Mouse (Mus musculus) forebrain, embryonic 16.5 days (tissue): ENCODE data around the gene Mdh2. TPM values are rescaled to one million over a fixed set of nuclear protein-coding genes. Genes with fewer than 3 reads are reported as not detected.

ENCODE experiments used
- microRNA-seq: library from miRNA; unstranded; fragments of <30 nt; microRNA quantifications from one replicate; pipeline ENCODE4, GENCODE M21; 2017
- polyA plus RNA-seq: library from polyadenylated mRNA; unstranded; fragments of >200 nt; fragmentation: Nextera tagmentation; extraction: Ambion mirVana; gene quantifications from 2 replicates; pipeline ENCODE4 v1.2.1, GENCODE M21; 2015

Gene Mdh2
- polyA plus RNA-seq, 1 experiment from 2014 or later: 563 TPM

Small RNA genes within 50 kb of the gene (microRNA-seq; reads per million reads assigned to microRNA genes)
- gene Gm23268: not detected
- gene Mir7034: not detected

Other genes with a start within 250 kb of the Mdh2 start
- 29.1 and 32.5 TPM in 2 replicates for gene Hip1, start 233.4 kb upstream of the Mdh2 start, polyA plus RNA-seq
- gene Ccl26, start 214.9 kb upstream of the Mdh2 start, polyA plus RNA-seq: not detected in 2 replicates
- 1.4 and 1.5 TPM in 2 replicates for gene Ccl24, start 205.4 kb upstream of the Mdh2 start, polyA plus RNA-seq
- gene Rhbdd2, start 145.9 kb upstream of the Mdh2 start, polyA plus RNA-seq: 60.3 and 72.2 TPM in 2 replicates
- 104 and 121 TPM in 2 replicates for gene Por, start 108.4 kb upstream of the Mdh2 start, polyA plus RNA-seq
- 81.3 and 82.9 TPM in 2 replicates for gene Tmem120a, start 34.0 kb upstream of the Mdh2 start, polyA plus RNA-seq
- gene Styxl1, start 95 bp upstream of the Mdh2 start, polyA plus RNA-seq: 0.23 and 0.35 TPM in 2 replicates
- 44.0 and 60.9 TPM in 2 replicates for gene Srrm3, start 28.4 kb downstream of the Mdh2 start, polyA plus RNA-seq
- gene Hspb1, start 109.4 kb downstream of the Mdh2 start, polyA plus RNA-seq: 7.3 and 9.6 TPM in 2 replicates
- gene Ywhag, start 156.1 kb downstream of the Mdh2 start, polyA plus RNA-seq: 870 and 902 TPM in 2 replicates
- gene Ssc4d, start 196.1 kb downstream of the Mdh2 start, polyA plus RNA-seq: 0.71 and 1.0 TPM in 2 replicates
- 0.19 TPM in 1 of 2 replicates, not detected in the other for gene Zp3, start 201.6 kb downstream of the Mdh2 start, polyA plus RNA-seq
- 26.4 and 28.1 TPM in 2 replicates for gene Dtx2, start 216.3 kb downstream of the Mdh2 start, polyA plus RNA-seq